ENCODE assay signal across 9 mouse cellular contexts in the genomic region with DNA sequence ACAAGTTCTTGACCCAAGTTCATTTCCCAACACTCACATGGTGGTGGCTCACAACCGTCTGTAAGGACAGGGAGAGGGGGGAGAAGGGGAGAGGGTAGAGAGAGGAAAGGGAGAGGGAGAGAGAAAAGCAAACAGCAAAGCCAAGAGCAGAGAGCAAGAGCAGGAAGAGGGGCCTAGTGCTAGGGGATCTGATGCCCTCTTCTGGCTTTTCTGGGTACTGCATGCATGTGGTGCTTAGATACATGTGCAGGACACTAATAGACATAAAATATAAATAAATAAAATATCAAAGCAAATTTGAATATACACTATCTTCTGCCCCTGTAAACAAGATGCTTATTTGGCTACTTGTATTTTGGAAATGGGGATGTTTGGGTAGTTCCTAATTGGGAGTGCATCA.
DNase-seq lines count a peak whose midpoint lies in the region; ATAC-seq and TF ChIP-seq lines count a peak whose summit lies in the region.
"Had no signal": no experiment of that assay in that cellular context is flagged by ENCODE, and none has a peak within 500 bp of the region (broad histone marks: within the 10 kb centered on the region; RNA-seq: fewer than 3 reads in every experiment).

No protein-coding gene starts in this region.

- WGBS in lung, embryonic 14.5 days, result 0% methylated on average over 1 of the region's 1 CpGs

- no peak for ATAC-seq in cerebellum, adult (ENCODE audit: insufficient number of reproducible peaks, low FRiP score, low TSS enrichment)
- ATAC-seq in lung, embryonic 14.5 days (ENCODE audit: insufficient read depth), result no peak

- TF ChIP-seq CTCF in lung, embryonic 14.5 days (IDR thresholded peaks at IDR 0.05; ENCODE audit: low read depth), result peak; percentile 59

- H3K36me3 ChIP-seq in lung, embryonic 14.5 days (ENCODE audit: insufficient read depth), result no peaks in the 10 kb centered on the region

- H3K9me3 ChIP-seq in lung, embryonic 14.5 days (ENCODE audit: low read depth, low read length), result no peaks in the 10 kb centered on the region

- peak; percentile 1 for DNase-seq in cerebellum, adult 11 months
- peak; percentile 31 for DNase-seq in ovary, postnatal 14 days (ENCODE audit: low spot score)
- DNase-seq in ovary, postnatal 10 days (ENCODE audit: low spot score), result no peak
- peak; percentile 46 to 69 for DNase-seq in cerebellum, postnatal 14 days
- DNase-seq in kidney, adult 8-10 months, result peak; percentile 5 to 42
- DNase-seq in lung, embryonic 14.5 days, result peak; percentile 63
- peak; percentile 13 to 55 for DNase-seq in spleen, postnatal 10 days (ENCODE audit: low spot score in 2 of 2)

- H3K9ac ChIP-seq in lung, embryonic 14.5 days, result no peak overlapping the region

- H3K4me3 ChIP-seq in lung, embryonic 14.5 days (ENCODE audit: low read depth, low read length), result no peak overlapping the region
- H3K4me3 ChIP-seq: myocyte had no signal

- no peaks in the 10 kb centered on the region for H3K4me1 ChIP-seq in lung, embryonic 14.5 days (ENCODE audit: insufficient read depth)

- H3K27me3 ChIP-seq in lung, embryonic 14.5 days (ENCODE audit: insufficient read depth, low read length), result no peaks in the 10 kb centered on the region

- H3K4me2 ChIP-seq in lung, embryonic 14.5 days, result no peak overlapping the region

- H3K27ac ChIP-seq in lung, embryonic 14.5 days (ENCODE audit: low read depth), result no peak overlapping the region
